Mouse (Mus musculus) kidney, adult 10 weeks (tissue): ENCODE data around the gene Dhrs7c. TPM values are rescaled to one million over a fixed set of nuclear protein-coding genes. Genes with fewer than 3 reads are reported as not detected.

Source experiments
- polyA plus RNA-seq: library from polyadenylated mRNA; stranded (reverse); fragments of 350-450 nt; fragmentation: Illumina TruSeq; extraction: RNeasy Lipid Tissue Mini Kit (QIAGEN cat#74804); gene quantifications from one replicate; pipeline ENCODE4 v1.2.3, GENCODE M21; 2014; ENCODE audit warnings: low read depth, low replicate concordance

Gene Dhrs7c
- polyA plus RNA-seq: not detected

DNA sequence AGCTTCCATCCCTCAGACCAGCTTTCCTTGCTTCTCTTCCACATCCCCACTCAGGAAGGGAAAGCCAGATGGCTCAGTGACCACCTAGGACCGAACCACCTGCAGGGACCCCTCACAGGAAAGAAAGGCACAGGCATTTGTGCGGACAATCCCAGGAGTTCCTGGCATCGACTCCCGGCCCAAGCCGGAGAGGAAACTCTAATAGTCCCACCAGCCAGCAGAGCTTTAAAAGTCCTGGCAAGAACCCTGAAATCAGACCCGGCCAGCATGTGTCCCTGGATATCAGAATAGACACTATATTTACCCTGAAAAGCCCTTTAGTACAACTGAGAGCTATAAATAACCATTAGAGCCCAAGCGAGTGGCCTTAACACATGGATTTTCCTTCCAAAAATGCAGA lies at the start of gene Dhrs7c:
Gene Dhrs7c, plus strand, starts transcription at position 257 of the 400 bp plus-strand sequence.

GRCm38 (mm10) chr11:67771053-67771452 lies 26.9 kb upstream of the Dhrs7c start, which contains the start of gene Glp2r:
Gene Glp2r, minus strand, starts transcription at chr11:67771153.

DNA sequence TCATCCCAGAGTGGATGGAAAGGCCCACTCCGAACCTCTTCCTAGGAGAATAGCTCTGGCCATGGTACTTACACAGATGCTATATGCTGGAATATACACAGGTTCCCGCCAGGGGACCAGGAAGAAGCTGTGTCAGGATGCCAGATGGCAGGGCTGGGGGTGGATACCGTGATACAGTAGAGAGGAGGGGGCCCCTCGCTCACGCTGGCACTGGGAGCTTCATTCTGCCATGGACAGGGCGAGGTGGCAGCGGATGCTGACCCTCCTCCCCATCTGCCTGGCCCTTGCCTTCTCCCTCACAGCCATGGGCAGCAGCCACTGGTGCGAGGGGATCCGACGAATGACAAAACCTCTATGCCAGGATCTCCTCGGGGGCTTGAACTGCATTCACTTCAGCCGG lies 23.6 kb upstream of the Dhrs7c start, which contains the start of gene Gsg1l2:
Gene Gsg1l2, plus strand, starts transcription at position 230 of the 400 bp plus-strand sequence.

Other genes with a start within 250 kb of the Dhrs7c start
- not detected for gene Rcvrn, start 102.9 kb upstream of the Dhrs7c start, polyA plus RNA-seq
- gene Glp2r, start 27.0 kb upstream of the Dhrs7c start, polyA plus RNA-seq: not detected
- gene Gsg1l2, start 23.6 kb upstream of the Dhrs7c start, polyA plus RNA-seq: not detected
- 0.65 TPM for gene Usp43, start 124.0 kb downstream of the Dhrs7c start, polyA plus RNA-seq
- gene Cfap52, start 167.5 kb downstream of the Dhrs7c start, polyA plus RNA-seq: 1.2 TPM
- gene Stx8, start 168.0 kb downstream of the Dhrs7c start, polyA plus RNA-seq: 34.6 TPM